Mouse (Mus musculus): ENCODE results near the gene Gng8. TPM values are rescaled to one million over a fixed set of nuclear protein-coding genes. Genes with fewer than 3 reads are reported as not detected.

Gene Gng8
- total and polyA plus RNA-seq, 3 experiments = 0.43 to 1.7 (median 0.69) TPM

GRCm38 (mm10) chr7:16908367-16908766 lies 16.8 kb downstream of the Gng8 start:
- no peak for DNase-seq

GRCm38 (mm10) chr7:16908859-16909258 lies 17.3 kb downstream of the Gng8 start:
- DNase-seq = no peak

- no peak for DNase-seq
Measured at GRCm38 (mm10) chr7:16909909-16910308, 18.3 kb downstream of the Gng8 start.

- DNase-seq = no peak
Measured at GRCm38 (mm10) chr7:16911904-16912303, 20.3 kb downstream of the Gng8 start.

DNA sequence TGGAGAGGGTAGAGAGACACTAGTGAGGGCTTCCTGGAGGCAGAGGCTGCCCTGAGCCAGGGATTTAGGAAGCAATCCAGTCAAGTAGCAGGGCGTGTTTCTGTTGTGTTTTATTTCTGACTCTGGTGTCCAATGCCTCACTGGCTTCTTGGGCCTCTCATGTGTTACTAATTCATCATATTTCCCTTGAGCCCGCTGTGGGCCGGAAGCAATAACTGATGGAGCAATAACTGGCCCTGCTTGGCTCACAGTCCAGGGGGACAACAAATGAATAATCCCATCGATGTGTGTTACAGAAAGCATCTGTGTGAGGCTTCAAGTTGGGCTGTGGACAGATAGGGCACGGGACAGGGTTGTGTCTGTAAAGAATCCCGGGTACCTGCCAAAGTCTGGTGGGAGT lies 20.8 kb downstream of the Gng8 start:
- DNase-seq = no peak

- DNase-seq = peak; percentile 75
Measured at GRCm38 (mm10) chr7:16913806-16914452, 22.3 kb downstream of the Gng8 start.

DNA sequence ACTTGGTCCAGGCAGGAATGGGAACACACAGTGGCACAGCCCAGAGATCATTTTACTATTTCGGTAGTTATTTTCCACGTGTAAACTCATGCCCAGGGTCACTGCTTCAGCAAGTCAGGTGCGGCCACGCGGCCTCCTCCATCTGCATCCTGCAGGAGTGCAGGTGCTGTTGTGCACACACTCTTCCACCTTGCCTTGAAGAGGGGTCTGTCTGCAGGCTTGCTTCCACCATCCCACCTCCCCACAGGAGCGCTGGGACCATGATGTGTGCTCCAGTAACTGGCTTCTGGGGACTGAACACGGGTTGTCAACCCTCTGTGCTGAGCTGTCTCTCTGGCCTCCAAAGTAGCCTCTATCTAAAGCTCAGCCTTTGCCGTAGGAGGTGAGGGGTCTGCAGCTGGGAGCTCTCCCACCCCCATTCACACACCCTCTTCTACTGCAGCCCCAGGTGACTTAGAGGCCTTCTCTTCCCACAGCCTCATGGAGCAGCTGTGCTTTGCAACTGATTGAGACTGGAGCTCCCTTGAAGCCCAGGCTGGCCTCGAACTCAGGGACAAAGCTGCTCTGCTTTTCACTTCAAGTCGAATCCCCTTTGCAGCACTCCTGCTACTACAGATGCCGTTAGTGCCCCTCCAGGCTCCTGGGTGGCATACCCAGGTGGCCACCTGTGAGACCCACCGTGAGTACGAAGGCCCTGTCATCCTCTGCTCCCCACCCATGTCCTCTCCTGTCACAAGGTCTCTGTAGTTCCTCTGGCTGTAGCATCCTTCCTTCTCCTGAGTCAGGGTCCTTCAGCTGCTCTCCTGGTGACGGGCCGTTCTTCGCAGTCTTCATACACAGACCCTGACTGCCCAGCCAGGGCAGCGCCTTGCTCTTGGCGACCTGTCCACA lies 23.1 kb downstream of the Gng8 start:
- no peak for DNase-seq

DNA sequence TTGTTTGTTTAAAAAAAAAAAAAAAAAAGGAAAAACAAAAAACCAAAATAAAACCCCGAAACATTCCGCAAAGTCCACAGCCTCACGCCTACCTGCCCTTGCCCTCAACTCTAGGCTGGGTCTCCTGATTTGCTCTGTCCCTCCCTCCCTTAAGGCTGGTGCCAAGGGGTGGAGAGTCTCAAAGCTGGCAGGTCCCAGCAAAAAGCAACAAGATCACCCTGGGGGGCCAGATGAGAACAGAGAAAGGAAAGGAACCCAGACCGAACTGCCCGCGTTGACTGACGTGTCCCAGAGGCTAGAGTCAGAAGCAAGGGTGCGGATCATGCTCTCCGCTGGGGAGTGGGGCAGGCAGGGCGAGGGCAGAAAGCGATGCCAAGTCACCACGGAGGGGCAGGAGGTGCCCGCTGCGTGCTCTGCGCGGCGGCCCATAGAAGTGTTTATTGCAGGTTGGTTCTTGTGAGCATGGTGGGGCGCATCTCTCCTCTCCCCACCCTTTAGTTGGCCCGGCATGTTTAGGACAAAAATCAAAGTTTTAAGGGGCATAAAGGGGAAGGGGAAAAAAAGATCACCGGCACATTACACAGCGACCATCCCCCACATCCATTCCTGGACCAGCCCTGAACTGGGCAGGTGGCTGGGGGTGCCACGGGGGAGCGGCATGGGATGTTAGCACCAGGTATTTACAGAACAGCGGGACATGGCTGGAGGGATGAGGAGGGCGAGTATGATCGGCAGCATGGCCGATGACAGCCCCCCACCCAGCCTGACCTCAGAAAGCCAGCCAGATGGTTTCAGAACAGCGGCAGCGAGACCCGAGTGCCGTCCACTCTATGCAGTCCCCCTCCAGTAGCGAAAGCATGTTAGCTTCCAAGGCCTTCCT lies 24.1 kb downstream of the Gng8 start:
- no peak for DNase-seq

GRCm38 (mm10) chr7:16916342-16917265 lies 25.0 kb downstream of the Gng8 start:
- no peak for DNase-seq

GRCm38 (mm10) chr7:16917447-16917846 lies 25.9 kb downstream of the Gng8 start:
- no peak for DNase-seq

DNA sequence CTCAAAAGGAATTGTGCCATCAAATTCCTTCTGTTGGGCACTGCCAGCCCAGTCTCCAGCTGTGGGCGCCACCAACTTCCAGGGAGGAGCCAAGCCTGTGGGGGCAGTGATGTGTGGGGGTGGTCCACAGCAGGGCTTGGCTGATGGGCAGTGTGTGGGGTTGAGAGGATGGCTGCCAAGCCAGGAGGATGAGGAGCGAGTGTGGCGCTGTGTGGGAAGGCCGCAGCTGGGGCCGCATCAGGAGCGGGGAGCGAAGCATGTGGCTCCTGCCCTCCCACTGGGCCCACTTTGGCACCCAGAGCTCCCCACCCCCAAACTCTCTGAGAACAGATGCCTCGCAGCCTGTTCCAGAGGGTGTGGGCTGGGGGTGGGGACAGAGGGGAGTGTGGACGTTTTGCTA lies 26.4 kb downstream of the Gng8 start:
- no peak for DNase-seq

GRCm38 (mm10) chr7:16918670-16919069 lies 27.1 kb downstream of the Gng8 start:
- DNase-seq = no peak

GRCm38 (mm10) chr7:16919395-16920149 lies 28.0 kb downstream of the Gng8 start:
- DNase-seq = peak; percentile 80

GRCm38 (mm10) chr7:16920150-16920579 lies 28.6 kb downstream of the Gng8 start:
- DNase-seq = no peak

DNA sequence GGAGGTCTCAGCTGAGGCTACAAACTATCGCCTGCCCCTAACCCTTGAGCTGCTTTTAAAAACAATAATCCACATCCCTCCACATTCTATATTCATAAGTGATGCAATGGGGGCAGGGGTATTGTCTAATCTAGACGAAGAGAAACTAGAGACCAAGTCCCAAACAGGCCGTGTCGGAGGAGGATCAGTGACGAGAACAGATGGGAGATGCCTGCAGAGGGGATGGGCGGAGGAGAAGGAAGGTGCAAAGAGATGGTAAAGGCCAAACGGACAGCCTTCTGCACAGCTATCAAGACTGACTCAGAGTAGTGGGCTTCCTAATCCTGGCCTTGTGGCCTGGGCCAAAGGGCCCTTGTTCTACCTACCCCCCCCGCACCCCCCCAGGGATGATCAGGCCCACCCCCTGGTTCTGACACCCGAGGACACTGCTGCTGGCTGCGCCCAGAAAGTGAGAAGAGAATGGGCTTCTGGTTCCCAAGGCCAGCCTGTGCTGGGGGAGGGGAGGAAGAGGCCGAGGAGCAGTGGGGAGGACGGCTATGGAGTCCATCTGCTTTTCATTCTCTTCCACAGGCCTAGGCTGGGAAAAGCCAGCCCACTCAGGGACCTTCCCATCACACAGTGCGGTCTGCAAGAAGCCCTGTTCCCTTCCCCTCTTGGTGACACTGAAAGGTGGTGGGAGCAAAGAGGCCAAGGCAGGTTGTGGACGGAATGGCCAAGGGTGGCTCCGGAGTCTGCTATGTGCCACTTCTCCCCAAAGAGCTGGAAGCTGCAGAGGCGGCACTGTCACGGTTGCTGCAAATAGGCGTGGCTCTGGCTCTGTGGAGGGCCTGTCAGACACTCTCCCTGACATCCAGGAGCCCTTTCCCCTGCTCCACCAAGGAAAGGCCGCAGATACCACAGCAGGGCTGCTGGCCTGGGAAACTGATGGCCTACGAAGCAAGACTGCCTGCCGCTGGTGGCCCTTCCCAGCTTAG lies 29.5 kb downstream of the Gng8 start:
- DNase-seq = peak; percentile 62

DNA sequence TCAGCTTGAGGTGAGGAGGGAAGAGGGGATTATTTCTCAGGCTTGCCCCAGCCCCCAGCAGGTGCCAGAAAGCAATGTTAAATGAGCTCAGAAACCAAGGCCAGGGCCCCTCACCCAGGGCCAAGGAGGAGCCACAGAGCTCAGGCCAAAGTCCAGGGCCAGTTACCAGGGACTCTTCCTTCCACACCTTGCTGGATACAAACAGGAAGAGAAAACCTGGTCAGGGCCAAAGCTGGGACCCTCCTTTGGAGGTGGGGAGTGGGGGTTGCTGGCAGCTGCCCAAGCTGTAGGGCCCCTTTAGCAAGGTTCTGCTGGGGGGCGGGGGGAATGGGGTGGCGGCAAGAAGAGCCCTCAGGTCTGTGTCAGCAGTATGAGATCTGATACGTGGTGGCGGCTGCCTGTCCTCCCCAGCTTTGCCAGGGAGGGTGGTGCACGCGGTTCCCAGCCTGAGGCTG lies 30.3 kb downstream of the Gng8 start:
- peak; percentile 41 for DNase-seq

DNA sequence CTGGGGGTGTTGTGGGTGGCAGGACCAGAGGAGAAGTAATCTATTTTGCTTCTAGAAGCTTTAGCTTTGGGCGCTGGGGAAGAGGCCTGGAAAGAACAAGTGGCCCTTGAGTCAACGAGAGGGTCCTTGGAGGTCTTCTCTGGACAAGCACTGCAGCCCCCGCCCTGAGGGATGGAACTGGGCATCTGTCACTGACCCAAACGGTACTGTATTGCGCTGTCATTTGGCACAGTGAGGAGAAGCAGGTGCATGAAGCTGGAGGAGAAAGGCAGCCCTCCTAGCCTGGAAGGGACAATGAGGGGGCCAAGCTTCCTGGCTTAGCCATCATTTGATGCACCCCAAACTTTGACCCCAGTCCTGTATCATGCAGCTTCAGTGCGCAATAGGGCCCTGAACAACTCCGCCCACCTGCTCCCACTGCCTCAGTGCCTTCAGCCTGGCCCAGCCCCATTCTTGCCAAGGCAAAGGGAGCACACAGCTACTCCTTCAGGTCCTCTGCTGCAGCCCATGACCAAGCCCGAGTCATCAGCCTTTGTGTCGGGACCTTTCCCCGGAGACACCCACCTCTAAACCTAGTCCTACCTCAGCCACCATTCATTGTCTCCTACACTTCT lies 30.9 kb downstream of the Gng8 start:
- peak; percentile 59 for DNase-seq

- peak; percentile 65 for DNase-seq
Measured at GRCm38 (mm10) chr7:16923283-16924036, 31.9 kb downstream of the Gng8 start.
